Mouse (Mus musculus) stomach, embryonic 16.5 days (tissue): ENCODE measurements around the gene Psat1. TPM values are rescaled to one million over a fixed set of nuclear protein-coding genes. Genes with fewer than 3 reads are reported as not detected.

Experiments used
- ATAC-seq: fragments of 200-750 bp; cut with Nextera tagmentation; 2 replicates; pipeline ENCODE4 v1.8.0; 2017; ENCODE audit warnings: moderate number of reproducible peaks, moderate TSS enrichment; ENCODE audit not compliant: insufficient read depth, low FRiP score
- H3K27ac ChIP-seq: fragments of 300-500 bp; sonication (generic); 2 replicates; pipeline ENCODE4 v1.5.1; 2014; ENCODE audit warnings: low read length
- H3K27me3 ChIP-seq: fragments of 300-500 bp; sonication (generic); 2 replicates; pipeline ENCODE4 v1.6.1; 2014; ENCODE audit warnings: low read length, control low read depth, mixed read lengths; ENCODE audit not compliant: control insufficient read depth, insufficient read depth
- H3K36me3 ChIP-seq: fragments of 300-500 bp; sonication (generic); 2 replicates; pipeline ENCODE4 v1.6.1; 2014; ENCODE audit warnings: low read length; ENCODE audit not compliant: control insufficient read depth, insufficient read depth
- H3K4me1 ChIP-seq: fragments of 300-500 bp; sonication (generic); 2 replicates; pipeline ENCODE4 v1.6.1; 2014; ENCODE audit warnings: low read length, control low read depth, mixed read lengths; ENCODE audit not compliant: control insufficient read depth, insufficient read depth
- H3K4me2 ChIP-seq: fragments of 300-500 bp; sonication (generic); 2 replicates; pipeline ENCODE4 v1.6.1; 2014; ENCODE audit warnings: low read depth, low read length, mixed read lengths
- H3K4me3 ChIP-seq: fragments of 300-500 bp; sonication (generic); replicated peaks from 2 replicates; pipeline ENCODE4 v1.5.1; 2014; ENCODE audit warnings: mild to moderate bottlenecking, low read length
- H3K9ac ChIP-seq: fragments of 300-500 bp; sonication (generic); 2 replicates; pipeline ENCODE4 v1.6.1; 2014; ENCODE audit warnings: low read length
- H3K9me3 ChIP-seq: fragments of 300-500 bp; sonication (generic); replicated peaks from 2 replicates; pipeline ENCODE4 v1.6.1; 2016; ENCODE audit warnings: low read length, control low read depth; ENCODE audit not compliant: control insufficient read depth
- WGBS: fragments of 180-500 bp; shearing (Covaris S2); extraction: QIAGEN DNeasy Blood & Tissue Kit; methylation state at CpG from one replicate; pipeline ENCODE4 v1.1.7; 2014; 5-methylcytosine and 5-hydroxymethylcytosine counted together
- polyA plus RNA-seq: library from polyadenylated mRNA; unstranded; fragments of >200 nt; fragmentation: Nextera tagmentation; extraction: Ambion mirVana; gene quantifications from 2 replicates; pipeline ENCODE4 v1.2.1, GENCODE M21; 2015

The Psat1 gene
- polyA plus RNA-seq, 1 experiment from 2014 or later: 106 TPM

DNA sequence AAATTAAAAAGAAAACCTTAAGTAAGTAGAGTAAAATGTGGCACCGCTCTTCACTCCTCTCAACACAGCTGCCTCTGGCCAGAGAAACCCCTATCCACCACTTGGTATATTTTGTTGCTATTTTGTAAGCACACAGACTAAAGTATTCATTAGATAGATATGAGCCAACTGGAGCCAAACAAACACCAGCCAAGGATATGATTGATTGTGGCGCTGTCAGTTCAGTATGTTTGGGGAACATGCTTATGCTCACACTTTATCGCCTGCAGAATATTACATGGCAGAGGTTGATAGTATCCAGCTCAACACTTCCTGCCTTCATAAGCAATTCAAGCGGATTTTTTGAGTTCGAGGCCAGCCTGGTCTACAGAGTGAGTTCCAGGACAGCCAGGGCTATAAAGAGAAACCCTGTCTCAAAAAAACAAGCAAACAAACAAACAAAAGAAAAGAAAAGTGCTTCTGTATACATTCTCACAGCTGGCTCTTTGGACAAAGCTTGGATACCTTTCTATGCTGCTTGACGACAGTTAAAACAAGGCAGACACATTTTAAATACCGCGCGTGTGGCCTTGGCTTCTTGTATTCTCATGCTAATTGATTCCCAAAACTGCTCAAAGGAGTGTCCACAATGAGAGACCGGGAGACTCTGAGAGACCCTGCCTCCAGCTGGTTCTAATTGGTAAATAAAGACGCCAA lies 4.6 kb downstream of the Psat1 start:
- 65% methylated on average over 11 of the region's 11 CpGs for WGBS
- no peaks in the 10 kb centered on the region for H3K27me3 ChIP-seq
- no peak overlapping the region for H3K9ac ChIP-seq
- no peak overlapping the region for H3K27ac ChIP-seq
- ATAC-seq: no peak
- no peaks in the 10 kb centered on the region; the same call in 1 of the 2 replicates for H3K4me1 ChIP-seq
- H3K4me2 ChIP-seq: no peak overlapping the region
- no peaks in the 10 kb centered on the region for H3K9me3 ChIP-seq
- H3K36me3 ChIP-seq: no peaks in the 10 kb centered on the region
- H3K4me3 ChIP-seq: no peak overlapping the region

DNA sequence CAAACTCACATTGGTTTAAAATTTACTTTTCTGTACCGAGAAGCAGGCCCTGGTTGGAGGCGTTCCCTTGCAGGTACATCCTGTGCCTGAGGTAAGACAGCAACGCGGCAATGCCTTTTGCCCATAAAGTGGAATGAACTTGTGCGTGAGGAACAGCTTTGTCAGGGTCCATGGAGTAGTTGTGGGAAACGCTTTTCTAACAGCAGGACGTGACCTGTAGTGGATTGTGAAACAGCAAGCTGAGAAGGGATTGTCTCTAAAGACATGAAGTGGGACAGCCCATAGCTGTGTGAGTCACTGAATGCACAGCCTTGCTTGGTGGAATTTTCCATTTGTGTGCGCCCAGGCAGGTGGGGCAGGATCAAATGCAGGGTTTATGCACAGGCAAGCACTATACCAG lies 5.7 kb downstream of the Psat1 start:
- WGBS: 50% methylated on average over 8 of the region's 8 CpGs
- no peaks in the 10 kb centered on the region for H3K9me3 ChIP-seq
- H3K4me2 ChIP-seq: no peak overlapping the region; the same call in 1 of the 2 replicates
- peak overlapping the region; percentile 83 for H3K27ac ChIP-seq
- no peaks in the 10 kb centered on the region for H3K27me3 ChIP-seq
- H3K4me3 ChIP-seq: no peak overlapping the region
- no peaks in the 10 kb centered on the region for H3K36me3 ChIP-seq
- H3K9ac ChIP-seq: no peak overlapping the region
- peak; percentile 90 for ATAC-seq
- H3K4me1 ChIP-seq: no peaks in the 10 kb centered on the region

DNA sequence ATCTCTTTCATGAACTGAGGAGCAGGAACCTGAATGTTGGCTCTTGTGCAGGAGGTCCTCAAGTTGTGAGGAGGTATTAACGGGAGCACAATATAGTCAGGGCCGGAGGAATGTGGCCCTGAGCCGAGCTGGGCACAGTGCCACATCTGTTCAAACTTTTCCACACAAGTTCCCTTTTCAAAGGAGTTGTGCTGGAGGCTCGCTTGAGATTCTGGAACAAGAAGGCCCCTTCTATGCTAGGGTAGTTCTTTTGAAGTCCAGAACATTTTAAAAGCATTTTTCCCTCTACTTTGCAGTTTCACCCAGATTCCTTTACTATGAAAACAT lies 21.5 kb downstream of the Psat1 start:
- H3K4me1 ChIP-seq: peaks cover 23% of the 10 kb centered on the region
- H3K36me3 ChIP-seq: no peaks in the 10 kb centered on the region
- no peaks in the 10 kb centered on the region for H3K9me3 ChIP-seq
- no peaks in the 10 kb centered on the region for H3K27me3 ChIP-seq
- peak overlapping the region; percentile 99 for H3K4me2 ChIP-seq
- peak overlapping the region; percentile 78; the same call in 1 of the 2 replicates for H3K9ac ChIP-seq
- 12% methylated on average over 4 of the region's 4 CpGs for WGBS
- peak overlapping the region; percentile 94 for H3K27ac ChIP-seq
- peak overlapping the region; percentile 72 for H3K4me3 ChIP-seq
- peak; percentile 74 for ATAC-seq

DNA sequence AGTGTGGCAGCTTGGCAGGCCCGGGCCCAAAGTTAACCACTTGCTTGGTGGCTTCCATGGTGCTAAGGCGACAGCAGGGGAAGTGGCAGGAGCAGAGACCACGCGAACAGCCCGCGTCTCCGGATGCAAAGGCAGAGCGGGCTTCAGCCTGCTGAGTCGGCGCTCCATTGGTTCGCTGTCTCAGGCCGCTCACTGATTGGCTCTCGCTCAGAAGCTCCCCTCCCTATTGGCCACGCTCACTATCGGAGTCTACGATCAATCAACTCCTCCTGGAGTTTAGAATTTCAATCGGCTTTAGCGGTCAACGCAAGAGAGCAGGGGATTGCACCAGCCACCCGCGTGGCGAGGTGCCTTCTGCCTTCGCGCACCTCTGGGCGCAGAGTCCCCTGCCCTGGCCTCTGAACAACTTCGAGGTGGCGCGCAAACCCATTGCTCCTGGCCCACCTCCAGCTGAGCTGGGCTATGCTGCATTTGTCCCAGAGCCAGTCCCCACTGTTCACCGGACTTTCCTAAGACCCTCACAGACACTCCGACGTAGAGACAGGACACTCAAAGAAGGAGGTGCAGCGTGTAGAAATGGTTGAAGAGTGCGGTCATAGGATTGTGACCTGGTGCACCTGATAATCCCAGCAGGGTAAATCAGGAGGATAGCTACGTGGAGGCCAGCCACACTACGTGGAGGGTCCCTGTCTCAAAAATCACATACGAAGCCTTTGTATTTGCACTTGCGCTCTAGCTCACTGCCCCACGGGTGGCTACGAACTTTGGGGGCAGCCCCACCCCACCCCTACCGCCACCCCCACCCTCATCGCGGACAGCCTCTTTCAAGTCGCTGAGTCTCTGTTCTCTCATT lies 22.0 kb downstream of the Psat1 start:
- peak; percentile 96 for ATAC-seq
- Histone ChIP-seq H3K27me3 (no peaks in the 10 kb centered on the region), H3K4me1 (peaks cover 23% of the 10 kb centered on the region), H3K4me2 (peak overlapping the region; percentile 99), H3K4me3 (peak overlapping the region; percentile 72), H3K36me3 (no peaks in the 10 kb centered on the region), H3K9me3 (no peaks in the 10 kb centered on the region), H3K9ac (peak overlapping the region; percentile 78), H3K27ac (peak overlapping the region; percentile 94)
- 2% methylated on average over 43 of the region's 43 CpGs for WGBS

DNA sequence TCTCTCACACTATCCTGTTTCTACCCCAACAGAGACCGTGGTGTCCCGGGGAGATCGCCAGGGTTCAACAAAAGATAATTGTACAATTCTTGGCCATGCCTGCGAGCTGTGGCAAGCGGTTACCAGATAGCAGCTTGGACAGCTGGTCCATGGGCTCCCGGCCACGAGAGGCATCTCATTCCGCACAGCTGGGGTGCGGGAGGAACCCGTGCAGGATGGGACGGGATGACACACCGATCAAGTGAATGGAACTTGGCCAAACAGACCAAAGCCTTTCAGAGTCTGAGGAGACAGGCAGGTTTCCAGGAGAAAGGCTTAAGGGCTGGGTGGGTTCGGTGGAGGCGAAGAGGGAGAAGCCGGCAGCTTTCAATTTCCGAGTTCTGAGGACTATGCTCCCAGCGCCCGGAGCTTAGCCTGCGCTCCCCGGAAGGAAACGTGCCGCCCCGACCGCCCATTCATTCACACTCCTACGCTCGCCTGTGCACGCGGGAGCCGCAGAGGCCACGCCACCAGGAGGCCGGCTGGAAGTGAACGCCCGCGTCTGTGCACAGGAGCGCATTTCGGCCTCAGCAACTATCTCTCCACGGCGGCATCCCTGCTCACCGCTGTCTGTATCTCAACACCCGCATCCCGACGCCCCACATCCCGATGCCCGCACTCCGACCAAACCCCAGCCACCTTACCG lies 22.8 kb downstream of the Psat1 start:
- no peaks in the 10 kb centered on the region for H3K9me3 ChIP-seq
- WGBS: 0% methylated on average over 46 of the region's 46 CpGs
- ATAC-seq: peak; percentile 30; the same call in 1 of the 2 replicates

DNA sequence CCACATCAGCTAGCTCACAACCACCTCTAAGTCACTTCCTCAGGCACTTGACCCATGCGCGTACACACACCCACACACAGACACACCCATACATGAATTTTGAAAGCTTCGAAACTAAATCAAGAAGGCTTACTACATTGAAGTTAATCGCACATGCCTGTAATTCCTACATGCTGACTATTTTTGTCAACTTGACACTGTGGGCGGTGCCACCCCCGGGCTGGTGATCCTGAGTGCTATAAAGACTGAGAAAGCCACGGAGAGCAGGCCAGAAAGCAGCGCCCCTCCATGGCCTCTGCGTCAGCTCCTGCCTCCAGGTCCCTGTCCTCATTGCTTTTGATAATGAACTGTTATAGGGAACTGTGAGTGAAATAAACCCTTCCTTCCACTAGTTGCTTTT lies 23.7 kb downstream of the Psat1 start:
- Histone ChIP-seq H3K4me3 (peak overlapping the region; percentile 72), H3K4me1 (peaks cover 23% of the 10 kb centered on the region), H3K27ac (0 out of 2 replicates have a peak overlapping the region, but pooled peaks have one; percentile 6), H3K9ac (peak overlapping the region; percentile 78), H3K27me3 (no peaks in the 10 kb centered on the region), H3K36me3 (no peaks in the 10 kb centered on the region), H3K9me3 (no peaks in the 10 kb centered on the region), H3K4me2 (peak overlapping the region; percentile 99)
- ATAC-seq: no peak
- WGBS: 25% methylated on average over 9 of the region's 9 CpGs

More for the DNA sequence above, 22.8 kb downstream of the Psat1 start:
- H3K4me1 ChIP-seq: peaks cover 23% of the 10 kb centered on the region
- H3K4me3 ChIP-seq: peak overlapping the region; percentile 72
- no peaks in the 10 kb centered on the region for H3K36me3 ChIP-seq
- peak overlapping the region; percentile 78 for H3K9ac ChIP-seq
- peak overlapping the region; percentile 99 for H3K4me2 ChIP-seq
- no peaks in the 10 kb centered on the region for H3K27me3 ChIP-seq
- peak overlapping the region; percentile 94 for H3K27ac ChIP-seq

DNA sequence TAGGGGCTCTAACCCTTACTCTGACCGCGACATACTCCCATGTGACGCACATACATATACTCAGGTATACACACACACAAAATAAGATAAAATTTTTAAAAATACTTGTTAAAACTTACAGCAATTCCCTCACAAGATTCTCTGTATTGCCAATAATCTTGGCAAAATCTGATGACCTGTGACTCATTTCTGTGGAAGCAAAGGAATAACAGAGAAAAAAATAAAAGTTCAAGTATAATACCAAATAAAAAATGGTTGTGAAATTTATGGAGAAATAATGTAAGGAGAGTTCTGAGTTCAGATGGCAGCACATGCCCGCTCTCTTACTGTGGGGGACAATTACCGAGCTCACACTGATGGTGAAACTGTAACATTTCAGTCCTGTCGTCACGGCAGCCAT lies 27.8 kb downstream of the Psat1 start:
- Histone ChIP-seq H3K9me3 (no peaks in the 10 kb centered on the region), H3K9ac (no peak overlapping the region), H3K4me1 (peaks cover 12% of the 10 kb centered on the region), H3K27ac (no peak overlapping the region), H3K36me3 (peaks cover 6% of the 10 kb centered on the region; the same call in 1 of the 2 replicates), H3K4me3 (no peak overlapping the region), H3K4me2 (no peak overlapping the region), H3K27me3 (no peaks in the 10 kb centered on the region)
- no peak for ATAC-seq
- WGBS: 94% methylated on average over 7 of the region's 7 CpGs

DNA sequence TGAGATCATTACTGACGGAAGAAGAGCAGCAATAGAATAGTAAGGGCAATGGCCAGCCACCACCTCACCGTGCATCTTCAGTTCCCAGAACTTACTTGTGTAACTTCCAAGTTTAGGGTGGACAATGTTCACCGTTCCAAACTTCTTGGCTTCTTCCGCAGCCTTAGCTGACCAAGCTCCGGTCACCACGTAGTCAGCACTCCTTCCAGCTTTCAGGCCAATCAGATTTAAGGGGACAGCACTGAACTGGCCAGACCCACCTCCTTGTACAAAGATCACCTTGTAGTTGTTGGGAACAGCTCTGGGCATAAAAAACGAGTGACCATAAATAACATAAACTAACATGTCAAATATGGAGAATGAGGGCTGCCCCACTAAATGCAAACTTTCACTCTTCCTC lies 29.0 kb downstream of the Psat1 start:
- Histone ChIP-seq H3K36me3 (peaks cover 11% of the 10 kb centered on the region), H3K27ac (no peak overlapping the region), H3K27me3 (no peaks in the 10 kb centered on the region), H3K4me2 (no peak overlapping the region), H3K9me3 (no peaks in the 10 kb centered on the region), H3K9ac (no peak overlapping the region), H3K4me3 (no peak overlapping the region), H3K4me1 (peaks cover 2% of the 10 kb centered on the region; the same call in 1 of the 2 replicates)
- WGBS: 92% methylated on average over 7 of the region's 7 CpGs
- ATAC-seq: no peak
